In genomic region chr4:141301591-141302427, GRCm38 (mm10) we compare ENCODE assay signal across 8 mouse cellular contexts. TPM values are rescaled to one million over a fixed set of nuclear protein-coding genes. Genes with fewer than 3 reads are reported as not detected.
A peak's percentile ranks its signal among the peaks of the same experiment; 100 is the strongest.
DNase-seq lines count a peak whose midpoint lies in the region; ATAC-seq and TF ChIP-seq lines count a peak whose summit lies in the region.

No protein-coding gene starts in this region.

- WGBS in heart, embryonic 11.5 days (ENCODE audit: insufficient replicate concordance) = under 1% methylated on average over 51 of the region's 51 CpGs
- WGBS in hindbrain, embryonic 13.5 days = under 1% methylated on average over 51 of the region's 51 CpGs
- WGBS in lung, postnatal 0 days = under 1% methylated on average over 44 of the region's 51 CpGs
- 2% methylated on average over 51 of the region's 51 CpGs for WGBS in stomach, postnatal 0 days

- H3K4me1 ChIP-seq in heart, embryonic 11.5 days (ENCODE audit: control insufficient read depth, insufficient read depth, low read length) = peaks cover 34% of the 10 kb centered on the region
- H3K4me1 ChIP-seq in hindbrain, embryonic 13.5 days (replicated peaks) = peaks cover 41% of the 10 kb centered on the region
- peaks cover 5% of the 10 kb centered on the region for H3K4me1 ChIP-seq in lung, postnatal 0 days (ENCODE audit: insufficient read depth, low read depth, low read length)
- H3K4me1 ChIP-seq in stomach, postnatal 0 days (replicated peaks; ENCODE audit: control insufficient read depth, insufficient read depth) = no peaks in the 10 kb centered on the region

- H3K36me3 ChIP-seq in heart, embryonic 11.5 days (ENCODE audit: control insufficient read depth, insufficient read depth, low read length) = no peaks in the 10 kb centered on the region
- H3K36me3 ChIP-seq in hindbrain, embryonic 13.5 days = no peaks in the 10 kb centered on the region
- no peaks in the 10 kb centered on the region for H3K36me3 ChIP-seq in lung, postnatal 0 days (ENCODE audit: insufficient read depth, low read length)
- H3K36me3 ChIP-seq in stomach, postnatal 0 days (ENCODE audit: control insufficient read depth, insufficient read depth, low read length) = no peaks in the 10 kb centered on the region; the same call in 1 of the 2 replicates

- peak; percentile 93 for TF ChIP-seq EP300 in lung, postnatal 0 days (IDR thresholded peaks at IDR 0.05)
- no peak for TF ChIP-seq EP300 in stomach, postnatal 0 days (optimal IDR thresholded peaks at IDR 0.05)

- intact Hi-C loops in heart, postnatal 25 days (cut with DNase I) = loop anchor here (2.0 kb wide), 1 partner anchor 23 kb away; no protein-coding TSS in a partner anchor

- DNase-seq in heart, postnatal 25 days (ENCODE audit: low spot score) = no peak
- peak; percentile 39 for DNase-seq in T-cell, adult 2 months (ENCODE audit: low spot score)
- DNase-seq in lung, postnatal 0 days (ENCODE audit: low spot score) = peak; percentile 90
- DNase-seq in stomach, postnatal 0 days (ENCODE audit: low spot score) = peak; percentile 83
- no peak for DNase-seq in cerebellum, postnatal 10 days
- no peak for DNase-seq in frontal cortex, postnatal 36 days (ENCODE audit: low spot score in 2 of 2)

- peak overlapping the region; percentile 62 for H3K27ac ChIP-seq in heart, embryonic 11.5 days (ENCODE audit: low read depth, low read length)
- no peak overlapping the region for H3K27ac ChIP-seq in hindbrain, embryonic 13.5 days
- H3K27ac ChIP-seq in lung, postnatal 0 days (ENCODE audit: low read length) = peak overlapping the region; percentile 85
- H3K27ac ChIP-seq in stomach, postnatal 0 days (replicated peaks) = peak overlapping the region; percentile 91

- no peaks in the 10 kb centered on the region for H3K9me3 ChIP-seq in heart, embryonic 11.5 days (replicated peaks; ENCODE audit: control insufficient read depth, low read length)
- H3K9me3 ChIP-seq in hindbrain, embryonic 13.5 days = no peaks in the 10 kb centered on the region
- H3K9me3 ChIP-seq in lung, postnatal 0 days (ENCODE audit: low read length) = no peaks in the 10 kb centered on the region
- H3K9me3 ChIP-seq in stomach, postnatal 0 days (ENCODE audit: control insufficient read depth, low read length) = no peaks in the 10 kb centered on the region

- H3K27me3 ChIP-seq in heart, embryonic 11.5 days (ENCODE audit: control insufficient read depth, insufficient read depth, low read length) = peaks cover 23% of the 10 kb centered on the region
- H3K27me3 ChIP-seq in hindbrain, embryonic 13.5 days = peaks cover 76% of the 10 kb centered on the region
- H3K27me3 ChIP-seq in lung, postnatal 0 days (replicated peaks; ENCODE audit: insufficient read depth, low read length) = no peaks in the 10 kb centered on the region
- no peaks in the 10 kb centered on the region for H3K27me3 ChIP-seq in stomach, postnatal 0 days (ENCODE audit: control insufficient read depth, insufficient read depth, low read length)

- H3K9ac ChIP-seq in heart, embryonic 11.5 days (ENCODE audit: low read depth, low read length) = peak overlapping the region; percentile 86
- peak overlapping the region; percentile 69 for H3K9ac ChIP-seq in hindbrain, embryonic 13.5 days
- peak overlapping the region; percentile 90 for H3K9ac ChIP-seq in lung, postnatal 0 days (replicated peaks; ENCODE audit: low read depth)
- H3K9ac ChIP-seq in stomach, postnatal 0 days (ENCODE audit: low read length) = peak overlapping the region; percentile 91

- H3K4me2 ChIP-seq in heart, embryonic 11.5 days = peak overlapping the region; percentile 98
- peak overlapping the region; percentile 91 for H3K4me2 ChIP-seq in hindbrain, embryonic 13.5 days
- H3K4me2 ChIP-seq in lung, postnatal 0 days (replicated peaks; ENCODE audit: low read depth, low read length) = peak overlapping the region; percentile 73
- H3K4me2 ChIP-seq in stomach, postnatal 0 days (replicated peaks; ENCODE audit: low read depth) = peak overlapping the region; percentile 87

- no peak for ATAC-seq in heart, embryonic 11.5 days (replicated peaks; ENCODE audit: insufficient number of reproducible peaks, low FRiP score, low TSS enrichment)
- ATAC-seq in hindbrain, embryonic 13.5 days (ENCODE audit: low FRiP score) = peak; percentile 23; the same call in 1 of the 2 replicates
- peak; percentile 85 for ATAC-seq in lung, postnatal 0 days
- ATAC-seq in stomach, postnatal 0 days (ENCODE audit: low FRiP score, low TSS enrichment) = peak; percentile 81

- H3K4me3 ChIP-seq in heart, embryonic 11.5 days (ENCODE audit: low read depth, low read length) = peak overlapping the region; percentile 81
- peak overlapping the region; percentile 61 for H3K4me3 ChIP-seq in hindbrain, embryonic 13.5 days
- peak overlapping the region; percentile 76 for H3K4me3 ChIP-seq in lung, postnatal 0 days (ENCODE audit: low read depth, low read length)
- H3K4me3 ChIP-seq in stomach, postnatal 0 days (ENCODE audit: low read depth, low read length) = peak overlapping the region; percentile 81

- TF ChIP-seq CTCF in lung, postnatal 0 days (IDR thresholded peaks at IDR 0.05) = no peak; the same call in 1 of the 2 replicates
- TF ChIP-seq CTCF in stomach, postnatal 0 days (IDR thresholded peaks at IDR 0.05; ENCODE audit: low read depth) = no peak

RNA-seq across cellular contexts. Expression of gene Epha2, which starts 0.8 kb away (rescaled TPM):
- 3.1 and 3.6 TPM in 2 replicates for polyA plus RNA-seq in heart, embryonic 11.5 days (2014; fragmentation: Nextera tagmentation; extraction: Ambion mirVana)
- 1 to 10 TPM; 6.8 to 7.7 TPM for total RNA-seq in heart, postnatal 25 days (2021)
- polyA plus RNA-seq in hindbrain, embryonic 13.5 days (2015; fragmentation: Nextera tagmentation; extraction: Ambion mirVana) = 1.5 and 1.8 TPM in 2 replicates
- polyA plus RNA-seq in lung, postnatal 0 days (2015; fragmentation: Nextera tagmentation; extraction: Ambion mirVana) = 9.7 and 10.3 TPM in 2 replicates
- 3.9 and 4.9 TPM in 2 replicates for polyA plus RNA-seq in stomach, postnatal 0 days (2015; fragmentation: Nextera tagmentation; extraction: Ambion mirVana)

Comparison
In these comparisons a context has a peak if more than half of its experiments do, and no peak if none do; other contexts are left out.
1. DNase-seq: peak in T-cell, adult 2 months (single experiment), lung, postnatal 0 days (single experiment) and stomach, postnatal 0 days (single experiment); none in heart, postnatal 25 days (single experiment), cerebellum, postnatal 10 days (0 of 2) and frontal cortex, postnatal 36 days (0 of 2).
2. Peak in every context shown above with its lines, with median percentiles within 50 percentile points of each other: H3K4me2 ChIP-seq, H3K4me3 ChIP-seq and H3K9ac ChIP-seq.